Mouse (Mus musculus): ENCODE results near the gene Commd2. TPM values are rescaled to one million over a fixed set of nuclear protein-coding genes. Genes with fewer than 3 reads are reported as not detected.

Commd2 gene
- 10 to 100 TPM; 18.8 to 21.7 TPM for total RNA-seq (2023)

DNA sequence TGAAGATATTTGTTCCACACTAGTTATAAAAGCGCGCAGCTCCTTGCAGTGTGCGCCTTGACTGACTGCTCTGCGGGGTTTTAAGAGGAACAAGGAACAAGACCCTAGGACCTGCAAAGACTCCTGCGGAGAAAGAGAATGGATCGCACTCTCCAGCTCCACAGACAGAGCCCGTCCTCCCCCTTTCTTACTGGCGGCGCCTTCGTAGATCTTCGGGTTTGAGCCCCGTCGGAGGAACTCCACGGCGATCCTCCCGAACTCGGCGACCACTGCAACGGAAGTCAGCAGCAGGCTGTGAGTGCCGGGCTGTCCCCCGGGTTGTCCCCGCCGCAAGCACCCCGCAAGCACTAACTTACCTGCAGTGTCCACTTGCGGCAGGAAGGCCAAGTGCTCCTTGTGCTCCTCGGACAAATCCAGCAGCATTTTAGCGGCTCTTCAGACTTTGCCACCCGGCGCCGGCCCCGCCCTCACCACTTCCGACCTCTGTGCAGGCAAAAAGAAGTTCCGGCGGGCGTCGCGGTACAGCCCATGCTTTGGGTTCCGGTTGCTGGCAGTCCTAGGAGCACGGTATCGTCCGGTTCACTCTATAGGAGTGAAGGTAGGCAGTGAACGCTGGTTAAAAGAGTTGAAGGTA is at the start of gene Commd2:
Gene Commd2, minus strand, starts transcription at position 485 of the 634 bp plus-strand sequence.

GRCm38 (mm10) chr3:57692719-57693118 is 41.2 kb upstream of the Commd2 start, which contains the start of gene Ankub1:
Gene Ankub1, minus strand, starts transcription at chr3:57692799.

Other genes starting within 250 kb of the Commd2 start
- gene Tm4sf4, start 226.4 kb downstream of the Commd2 start, total RNA-seq (2023), result not detected
- under 1 TPM in 1 of 2 experiments, not detected in 1; 0.07 TPM for gene Wwtr1, start 75.8 kb downstream of the Commd2 start, total RNA-seq (2023)
- gene Ankub1, start 41.1 kb upstream of the Commd2 start, total RNA-seq (2023), result not detected
- gene Rnf13, start 84.3 kb upstream of the Commd2 start, total RNA-seq (2023), result 100 to 1,000 TPM; 108 to 111 TPM
- under 1 TPM; 0.44 to 0.49 TPM for gene Pfn2, start 196.4 kb upstream of the Commd2 start, total RNA-seq (2023)

Measured in neutrophil, adult 59 days (primary cell).